Mouse (Mus musculus) hindbrain, postnatal 0 days (tissue): ENCODE results near the gene Icos. TPM values are rescaled to one million over a fixed set of nuclear protein-coding genes. Genes with fewer than 3 reads are reported as not detected.

Source experiments
- ATAC-seq: fragments of 200-750 bp; cut with Nextera tagmentation; 2 replicates; pipeline ENCODE4 v1.8.0; 2017; ENCODE audit warnings: mild to moderate bottlenecking, moderate TSS enrichment, moderate library complexity
- DNase-seq: peaks from one replicate; pipeline ENCODE4 v3.0.0-alpha.2; 2015; ENCODE audit warnings: low spot score
- H3K27ac ChIP-seq: fragments of 300-500 bp; sonication (generic); 2 replicates; pipeline ENCODE4 v1.5.1; 2014; ENCODE audit warnings: mild to moderate bottlenecking
- H3K27me3 ChIP-seq: fragments of 300-500 bp; sonication (generic); 2 replicates; pipeline ENCODE4 v1.6.1; 2014; ENCODE audit warnings: low read length, mixed read lengths; ENCODE audit not compliant: insufficient read depth
- H3K36me3 ChIP-seq: fragments of 300-500 bp; sonication (generic); 2 replicates; pipeline ENCODE4 v1.6.1; 2014; ENCODE audit warnings: low read length, mixed read lengths; ENCODE audit not compliant: insufficient read depth
- H3K4me1 ChIP-seq: fragments of 300-500 bp; sonication (generic); 2 replicates; pipeline ENCODE4 v1.6.1; 2014; ENCODE audit warnings: antibody characterized with exemption, low read length, mixed read lengths; ENCODE audit not compliant: insufficient read depth
- H3K4me2 ChIP-seq: fragments of 300-500 bp; sonication (generic); 2 replicates; pipeline ENCODE4 v1.6.1; 2014; ENCODE audit warnings: low read depth, mild to moderate bottlenecking, low read length, moderate library complexity, mixed read lengths
- H3K4me3 ChIP-seq: fragments of 300-500 bp; sonication (generic); 2 replicates; pipeline ENCODE4 v1.5.1; 2014; ENCODE audit warnings: low read length
- H3K9ac ChIP-seq: fragments of 300-500 bp; sonication (generic); replicated peaks from 2 replicates; pipeline ENCODE4 v1.6.1; 2014; ENCODE audit warnings: mild to moderate bottlenecking, low read length, moderate library complexity, mixed read lengths
- H3K9me3 ChIP-seq: fragments of 300-500 bp; sonication (generic); 2 replicates; pipeline ENCODE4 v1.6.1; 2016; ENCODE audit warnings: low read length, mixed read lengths
- CTCF ChIP-seq: IDR thresholded peaks from 2 replicates; pipeline ENCODE4 v1.5.1; 2016; ENCODE audit warnings: antibody characterized with exemption, control low read depth, low read depth
- WGBS: fragments of 180-500 bp; shearing (Covaris S2); extraction: QIAGEN DNeasy Blood & Tissue Kit; methylation state at CpG from one replicate; pipeline ENCODE4 v1.1.7; 2014; 5-methylcytosine and 5-hydroxymethylcytosine counted together
- polyA plus RNA-seq: library from polyadenylated mRNA; unstranded; fragments of >200 nt; fragmentation: Nextera tagmentation; extraction: Ambion mirVana; gene quantifications from 2 replicates; pipeline ENCODE4 v1.2.1, GENCODE M21; 2015
- total RNA-seq: library from RNA; depleted of rRNA; stranded (reverse); fragments of >200 nt; gene quantifications from 2 replicates; pipeline ENCODE4 v1.2.3, GENCODE M21; 2014

Icos gene
- total and polyA plus RNA-seq, 2 experiments from 2014 or later = 0.19 TPM; not detected in 1

DNA sequence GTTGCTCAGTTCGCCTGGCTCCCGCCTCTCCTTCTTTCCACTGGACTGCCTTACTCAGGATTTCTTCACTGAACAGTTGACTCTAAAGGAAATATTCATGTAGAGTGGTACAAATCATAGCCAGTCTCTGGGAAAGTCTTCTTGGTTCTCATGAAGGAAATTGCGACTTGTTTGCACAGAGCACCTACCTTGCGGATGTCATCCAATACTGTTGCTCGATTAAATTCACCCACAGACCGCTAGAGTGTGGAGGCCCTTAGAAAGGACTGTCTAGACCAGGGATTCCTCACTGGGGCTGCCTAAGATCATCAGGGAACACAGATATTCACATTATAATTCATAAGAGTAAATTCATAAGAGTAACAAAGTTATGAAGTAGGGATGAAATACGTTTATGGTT is 24.0 kb upstream of the Icos start:
- no peak overlapping the region for H3K4me3 ChIP-seq
- H3K9me3 ChIP-seq = no peaks in the 10 kb centered on the region
- TF ChIP-seq CTCF = no peak
- H3K36me3 ChIP-seq = no peaks in the 10 kb centered on the region
- no peak overlapping the region for H3K27ac ChIP-seq
- no peaks in the 10 kb centered on the region for H3K27me3 ChIP-seq
- H3K9ac ChIP-seq = no peak overlapping the region
- no peaks in the 10 kb centered on the region for H3K4me1 ChIP-seq
- ATAC-seq = no peak
- 91% methylated on average over 7 of the region's 7 CpGs for WGBS
- H3K4me2 ChIP-seq = no peak overlapping the region
- no peak for DNase-seq

DNA sequence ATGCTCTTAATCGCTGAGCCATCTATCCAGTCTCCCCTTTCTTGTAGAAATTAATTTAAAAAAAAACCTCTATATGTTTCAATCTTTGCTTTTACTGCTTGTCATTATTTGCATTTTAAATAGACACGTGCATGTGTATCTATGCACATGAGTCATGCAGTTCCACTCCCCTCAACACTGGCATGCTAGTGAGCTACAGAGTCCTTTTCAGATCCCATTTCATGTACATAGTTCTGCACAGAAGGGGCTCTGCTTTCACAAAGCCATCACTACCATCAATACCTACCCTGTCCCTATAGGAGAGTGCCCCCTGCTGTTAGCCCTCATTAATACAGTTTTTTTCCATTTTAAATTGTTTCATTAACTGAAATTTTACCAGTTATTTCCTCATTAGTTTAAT is 23.0 kb upstream of the Icos start:
- DNase-seq = peak; percentile 13
- Histone ChIP-seq H3K4me2 (no peak overlapping the region), H3K9me3 (no peaks in the 10 kb centered on the region), H3K9ac (no peak overlapping the region), H3K27ac (no peak overlapping the region), H3K27me3 (no peaks in the 10 kb centered on the region), H3K4me3 (no peak overlapping the region), H3K4me1 (no peaks in the 10 kb centered on the region), H3K36me3 (no peaks in the 10 kb centered on the region)
- 46% methylated on average over 2 of the region's 2 CpGs for WGBS
- ATAC-seq = no peak
- TF ChIP-seq CTCF = peak; percentile 55

DNA sequence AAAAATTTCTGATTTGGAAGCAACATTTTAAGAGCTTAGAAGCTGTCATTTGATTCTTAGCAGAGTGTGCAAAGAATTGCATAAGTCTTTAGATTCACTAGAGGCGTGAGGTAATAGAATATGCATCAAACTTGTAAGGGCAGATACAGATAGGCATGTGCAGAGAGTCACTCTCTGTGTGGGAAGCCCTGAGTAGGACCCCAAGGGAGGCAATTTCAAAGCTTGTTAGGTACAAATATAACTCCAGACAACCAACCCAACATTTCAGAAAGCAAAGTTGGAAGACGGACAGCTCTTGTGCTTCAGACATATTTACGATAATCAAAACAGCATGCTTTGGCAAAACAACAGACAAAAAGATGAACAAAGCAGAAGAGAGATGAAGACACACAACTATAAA is 22.5 kb upstream of the Icos start:
- 91% methylated on average over 3 of the region's 3 CpGs for WGBS
- no peak for ATAC-seq

DNA sequence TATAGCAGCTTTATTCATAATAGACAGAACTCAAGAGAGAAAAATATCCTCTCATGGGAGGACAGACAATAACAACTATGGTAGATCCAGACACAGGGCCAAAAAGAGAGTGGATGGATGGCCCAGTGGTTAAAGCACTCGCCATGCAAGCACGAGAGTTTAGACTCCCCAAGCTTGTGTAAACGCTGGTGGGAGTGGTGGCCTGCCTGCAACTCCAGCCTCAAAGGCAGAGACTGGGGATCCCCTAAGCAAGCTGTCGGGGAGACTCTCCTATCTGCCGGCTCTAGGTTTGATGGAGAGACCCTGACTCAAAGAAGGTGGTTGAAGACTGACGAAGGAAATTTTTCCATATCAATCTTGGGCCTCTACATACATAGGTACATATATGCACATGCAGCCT is 21.5 kb upstream of the Icos start:
- 85% methylated on average over 6 of the region's 6 CpGs for WGBS

More for the DNA sequence above, 22.5 kb upstream of the Icos start:
- Histone ChIP-seq H3K4me3 (no peak overlapping the region), H3K27me3 (no peaks in the 10 kb centered on the region), H3K9me3 (no peaks in the 10 kb centered on the region), H3K36me3 (no peaks in the 10 kb centered on the region), H3K4me1 (no peaks in the 10 kb centered on the region), H3K27ac (no peak overlapping the region), H3K4me2 (no peak overlapping the region), H3K9ac (no peak overlapping the region)
- no peak for TF ChIP-seq CTCF
- no peak for DNase-seq

DNA sequence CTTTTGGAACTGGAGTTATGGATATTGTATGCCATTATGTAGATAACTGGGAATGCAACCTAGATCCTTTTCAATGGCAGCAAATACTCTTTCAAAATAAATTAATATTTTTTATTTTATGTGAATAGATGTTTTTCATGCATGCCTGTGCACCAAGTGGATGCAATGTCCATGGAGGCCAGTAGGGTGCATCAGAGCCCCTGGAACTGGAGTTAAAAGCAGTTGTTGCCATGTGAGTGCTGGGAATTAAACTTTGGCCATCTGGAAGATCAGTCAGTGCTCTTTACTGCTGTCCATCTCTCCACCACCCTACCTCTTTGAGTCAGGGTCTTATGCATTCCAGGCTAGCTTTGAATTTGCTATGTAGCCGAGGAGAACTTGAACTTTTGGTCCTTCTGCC is 19.4 kb upstream of the Icos start:
- ATAC-seq (no peak), DNase-seq (no peak)
- no peaks in the 10 kb centered on the region for H3K27me3 ChIP-seq
- WGBS = 81% methylated on average over 1 of the region's 1 CpGs
- H3K36me3 ChIP-seq = no peaks in the 10 kb centered on the region
- no peak for TF ChIP-seq CTCF
- no peak overlapping the region for H3K9ac ChIP-seq
- H3K4me3 ChIP-seq = no peak overlapping the region
- no peak overlapping the region for H3K27ac ChIP-seq
- no peaks in the 10 kb centered on the region for H3K9me3 ChIP-seq
- no peaks in the 10 kb centered on the region for H3K4me1 ChIP-seq
- H3K4me2 ChIP-seq = no peak overlapping the region

More for the DNA sequence above, 21.5 kb upstream of the Icos start:
- no peak for ATAC-seq
- DNase-seq = no peak
- H3K4me2 ChIP-seq = no peak overlapping the region
- TF ChIP-seq CTCF = no peak
- H3K4me1 ChIP-seq = no peaks in the 10 kb centered on the region
- H3K36me3 ChIP-seq = no peaks in the 10 kb centered on the region
- no peaks in the 10 kb centered on the region for H3K9me3 ChIP-seq
- H3K27me3 ChIP-seq = no peaks in the 10 kb centered on the region
- no peak overlapping the region for H3K27ac ChIP-seq
- H3K9ac ChIP-seq = no peak overlapping the region
- H3K4me3 ChIP-seq = no peak overlapping the region

DNA sequence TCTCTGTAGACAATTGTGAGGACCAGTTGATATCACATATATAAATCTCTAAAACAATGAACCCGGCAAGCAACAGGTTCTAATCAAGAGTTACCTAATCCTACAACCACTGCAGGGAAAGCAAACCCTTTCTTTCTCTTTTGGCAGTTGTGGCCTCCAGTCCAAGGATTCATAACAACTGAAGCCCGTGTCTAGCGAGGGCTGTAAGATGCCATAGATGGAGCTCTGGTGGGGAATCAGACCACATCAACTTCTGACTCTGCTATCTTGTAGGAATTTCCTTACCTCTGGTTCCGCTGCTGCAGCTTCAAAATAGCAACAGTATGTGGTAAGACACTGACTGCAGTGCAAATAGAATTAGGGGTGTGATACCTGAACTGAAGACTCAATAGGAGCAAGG is 18.5 kb upstream of the Icos start:
- 90% methylated on average over 4 of the region's 4 CpGs for WGBS
- H3K36me3 ChIP-seq = no peaks in the 10 kb centered on the region
- H3K27ac ChIP-seq = no peak overlapping the region
- H3K4me3 ChIP-seq = no peak overlapping the region
- no peak overlapping the region for H3K4me2 ChIP-seq
- DNase-seq (no peak), ATAC-seq (no peak)
- H3K27me3 ChIP-seq = no peaks in the 10 kb centered on the region
- no peak overlapping the region for H3K9ac ChIP-seq
- no peaks in the 10 kb centered on the region for H3K4me1 ChIP-seq
- no peaks in the 10 kb centered on the region for H3K9me3 ChIP-seq
- TF ChIP-seq CTCF = no peak

DNA sequence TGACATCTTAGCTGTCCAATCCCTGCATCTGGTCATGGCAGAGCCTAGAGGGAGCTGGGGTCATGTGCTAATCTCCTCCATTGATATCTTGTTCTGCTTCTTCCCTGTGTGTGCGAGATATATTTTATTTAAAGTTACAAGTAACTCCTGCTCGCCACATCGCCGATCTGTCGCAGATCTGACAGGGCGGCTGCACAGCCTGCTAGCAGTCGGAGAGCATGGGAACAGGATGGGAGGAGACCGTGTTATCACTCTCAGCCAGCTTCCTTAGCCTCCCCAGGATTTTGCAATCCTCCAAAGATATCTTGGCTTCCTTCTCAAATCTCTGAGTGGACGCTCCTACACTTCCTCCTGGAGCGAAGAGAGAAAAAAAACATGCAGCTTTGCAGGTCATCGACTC is 17.3 kb upstream of the Icos start:
- Histone ChIP-seq H3K4me3 (no peak overlapping the region), H3K27me3 (no peaks in the 10 kb centered on the region), H3K36me3 (no peaks in the 10 kb centered on the region), H3K9ac (no peak overlapping the region), H3K27ac (no peak overlapping the region), H3K4me2 (no peak overlapping the region), H3K9me3 (no peaks in the 10 kb centered on the region), H3K4me1 (no peaks in the 10 kb centered on the region)
- no peak for TF ChIP-seq CTCF
- DNase-seq = no peak
- no peak for ATAC-seq
- 76% methylated on average over 11 of the region's 11 CpGs for WGBS
